ENCODE assay signal across 18 mouse cellular contexts in the genomic region with DNA sequence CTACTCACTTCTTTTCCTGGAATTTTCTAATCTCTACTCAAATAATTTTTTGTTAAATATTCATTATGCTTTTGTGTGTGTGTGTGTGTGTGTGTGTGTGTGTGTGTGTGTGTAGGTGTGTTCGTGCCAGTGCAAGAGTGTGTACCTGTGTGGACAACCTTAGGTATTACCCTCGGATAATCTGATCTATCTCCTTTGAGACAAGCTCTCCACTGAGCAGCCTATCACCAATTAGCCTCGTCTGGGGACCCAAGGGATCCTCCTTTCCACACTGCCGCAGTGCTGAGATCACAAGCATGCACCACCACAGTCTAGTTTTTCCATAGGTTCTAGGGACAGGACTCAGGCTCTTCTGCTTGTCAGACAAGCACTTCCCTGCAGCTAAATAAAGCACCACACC. TPM values are rescaled to one million over a fixed set of nuclear protein-coding genes. Genes with fewer than 3 reads are reported as not detected.
DNase-seq lines count a peak whose midpoint lies in the region; ATAC-seq and TF ChIP-seq lines count a peak whose summit lies in the region.
"Had no signal": no experiment of that assay in that cellular context is flagged by ENCODE, and none has a peak within 500 bp of the region (broad histone marks: within the 10 kb centered on the region; RNA-seq: fewer than 3 reads in every experiment).

No protein-coding gene starts in this region.

- H3K27me3 ChIP-seq in embryonic facial prominence, embryonic 13.5 days, result 0 out of 2 replicates have a peak, but pooled peaks cover 4% of the 10 kb centered on the region
- peaks cover 6% of the 10 kb centered on the region; the same call in 1 of the 2 replicates for H3K27me3 ChIP-seq in embryonic facial prominence, embryonic 10.5 days (replicated peaks; ENCODE audit: low read depth, poor library complexity, severe bottlenecking)
- H3K27me3 ChIP-seq in kidney, embryonic 15.5 days, result no peaks in the 10 kb centered on the region
- H3K27me3 ChIP-seq in testis, adult 2 months (ENCODE audit: control insufficient read depth, insufficient read depth, low read length), result no peaks in the 10 kb centered on the region

- no peak overlapping the region for H3K27ac ChIP-seq in embryonic facial prominence, embryonic 13.5 days
- no peak overlapping the region for H3K27ac ChIP-seq in embryonic facial prominence, embryonic 10.5 days (replicated peaks)
- no peak overlapping the region for H3K27ac ChIP-seq in kidney, embryonic 15.5 days
- H3K27ac ChIP-seq in testis, adult 2 months (ENCODE audit: control insufficient read depth, insufficient read depth, low read depth, low read length), result no peak overlapping the region
- H3K27ac ChIP-seq: kidney, postnatal 0 days had no signal

- WGBS in embryonic facial prominence, embryonic 13.5 days, result 56% methylated on average over 4 of the region's 4 CpGs
- WGBS in embryonic facial prominence, embryonic 10.5 days, result 78% methylated on average over 4 of the region's 4 CpGs
- 65% methylated on average over 4 of the region's 4 CpGs for WGBS in kidney, embryonic 15.5 days

- no peak for TF ChIP-seq CTCF in testis, adult 2 months (IDR thresholded peaks at IDR 0.05; ENCODE audit: control insufficient read depth, insufficient read depth, insufficient replicate concordance, low read depth, low read length)

- no peak for DNase-seq in embryonic facial prominence, embryonic 10.5 days (ENCODE audit: low spot score)
- DNase-seq in kidney, postnatal 14 days, result no peak
- DNase-seq in testis, postnatal 14 days (ENCODE audit: low spot score), result no peak
- no peak for DNase-seq in embryo, embryonic 11 days
- no peak for DNase-seq in layer of hippocampus, postnatal 14 days (ENCODE audit: low spot score in 2 of 2)
- DNase-seq: adrenal gland, postnatal 10 days; cerebellum, postnatal 25 days; heart, adult 11 months; heart, postnatal 4 days; layer of hippocampus, postnatal 36 days; right cerebral cortex, postnatal 4 days had no signal

- no peak overlapping the region for H3K4me2 ChIP-seq in embryonic facial prominence, embryonic 13.5 days
- H3K4me2 ChIP-seq in kidney, embryonic 15.5 days, result peak overlapping the region; percentile 33; the same call in 1 of the 2 replicates

- no peak overlapping the region for H3K4me3 ChIP-seq in embryonic facial prominence, embryonic 13.5 days
- no peak overlapping the region for H3K4me3 ChIP-seq in embryonic facial prominence, embryonic 10.5 days
- no peak overlapping the region for H3K4me3 ChIP-seq in kidney, embryonic 15.5 days (replicated peaks)
- H3K4me3 ChIP-seq in testis, adult 2 months (ENCODE audit: control insufficient read depth, low read depth, low read length), result peak overlapping the region; percentile 76
- H3K4me3 ChIP-seq: myocyte had no signal

- peaks cover 14% of the 10 kb centered on the region for H3K4me1 ChIP-seq in embryonic facial prominence, embryonic 13.5 days
- peaks cover 12% of the 10 kb centered on the region; the same call in 1 of the 2 replicates for H3K4me1 ChIP-seq in embryonic facial prominence, embryonic 10.5 days
- H3K4me1 ChIP-seq in kidney, embryonic 15.5 days, result 0 out of 2 replicates have a peak, but pooled peaks cover 8% of the 10 kb centered on the region
- no peaks in the 10 kb centered on the region for H3K4me1 ChIP-seq in testis, adult 2 months (ENCODE audit: control insufficient read depth, insufficient read depth, low read length)

- ATAC-seq in embryonic facial prominence, embryonic 13.5 days (ENCODE audit: insufficient number of reproducible peaks, insufficient read depth, low FRiP score, low TSS enrichment, low read depth), result 0 out of 2 replicates have a peak, but pooled peaks have one; percentile 37
- ATAC-seq in kidney, embryonic 15.5 days (replicated peaks; ENCODE audit: low FRiP score), result no peak

- H3K9ac ChIP-seq in embryonic facial prominence, embryonic 13.5 days, result no peak overlapping the region
- no peak overlapping the region for H3K9ac ChIP-seq in kidney, embryonic 15.5 days

- no peaks in the 10 kb centered on the region for H3K9me3 ChIP-seq in embryonic facial prominence, embryonic 13.5 days
- no peaks in the 10 kb centered on the region for H3K9me3 ChIP-seq in embryonic facial prominence, embryonic 10.5 days
- H3K9me3 ChIP-seq in kidney, embryonic 15.5 days (replicated peaks), result no peaks in the 10 kb centered on the region

- TF ChIP-seq POLR2A in testis, adult 2 months (IDR thresholded peaks at IDR 0.05; ENCODE audit: control insufficient read depth, low read depth, low read length), result no peak

- H3K36me3 ChIP-seq in embryonic facial prominence, embryonic 13.5 days, result no peaks in the 10 kb centered on the region
- H3K36me3 ChIP-seq in embryonic facial prominence, embryonic 10.5 days (replicated peaks), result no peaks in the 10 kb centered on the region
- no peaks in the 10 kb centered on the region for H3K36me3 ChIP-seq in kidney, embryonic 15.5 days
- H3K36me3 ChIP-seq in testis, adult 2 months (ENCODE audit: control insufficient read depth, insufficient read depth, low read length), result no peaks in the 10 kb centered on the region

RNA-seq across cellular contexts. Expression of gene Lrrc72, which starts 37.0 kb away (rescaled TPM):
- not detected in 2 replicates for polyA plus RNA-seq in embryonic facial prominence, embryonic 13.5 days (2015; fragmentation: Nextera tagmentation; extraction: Ambion mirVana)
- polyA plus RNA-seq in embryonic facial prominence, embryonic 10.5 days (2016; fragmentation: Nextera tagmentation; extraction: Ambion mirVana), result not detected in 2 replicates
- polyA plus RNA-seq in kidney, embryonic 15.5 days (2015; fragmentation: Nextera tagmentation; extraction: Ambion mirVana), result not detected in 2 replicates
- polyA plus RNA-seq in testis, adult 2 months (2012; rRNA removed), result 23.4 and 27.1 TPM in 2 replicates
- not detected for total RNA-seq in layer of hippocampus, postnatal 14 days (2021)
- total RNA-seq: adrenal gland, postnatal 10 days; heart, postnatal 4 days; layer of hippocampus, postnatal 36 days had no signal
- polyA plus RNA-seq: kidney, postnatal 0 days; limb, embryonic 11.5 days; liver, embryonic 16.5 days had no signal

RNA-seq across cellular contexts. Expression of gene Bzw2, which starts 58.4 kb away (rescaled TPM):
- polyA plus RNA-seq in embryonic facial prominence, embryonic 13.5 days (2015; fragmentation: Nextera tagmentation; extraction: Ambion mirVana), result 243 and 276 TPM in 2 replicates
- 301 and 303 TPM in 2 replicates for polyA plus RNA-seq in embryonic facial prominence, embryonic 10.5 days (2016; fragmentation: Nextera tagmentation; extraction: Ambion mirVana)
- polyA plus RNA-seq in kidney, embryonic 15.5 days (2015; fragmentation: Nextera tagmentation; extraction: Ambion mirVana), result 221 and 225 TPM in 2 replicates
- 1.3 and 2.2 TPM in 2 replicates for polyA plus RNA-seq in testis, adult 2 months (2012; rRNA removed)
- 10 to 100 TPM; 89.3 to 95.3 TPM for total RNA-seq in layer of hippocampus, postnatal 14 days (2021)

RNA-seq across cellular contexts. Expression of gene Ankmy2, which starts 59.3 kb away (rescaled TPM):
- polyA plus RNA-seq in embryonic facial prominence, embryonic 13.5 days (2015; fragmentation: Nextera tagmentation; extraction: Ambion mirVana), result 40.4 and 45.4 TPM in 2 replicates
- 22.6 and 25.7 TPM in 2 replicates for polyA plus RNA-seq in embryonic facial prominence, embryonic 10.5 days (2016; fragmentation: Nextera tagmentation; extraction: Ambion mirVana)
- polyA plus RNA-seq in kidney, embryonic 15.5 days (2015; fragmentation: Nextera tagmentation; extraction: Ambion mirVana), result 36.3 and 36.9 TPM in 2 replicates
- 1.3 and 1.4 TPM in 2 replicates for polyA plus RNA-seq in testis, adult 2 months (2012; rRNA removed)
- 10 to 100 TPM; 50.4 to 51.8 TPM for total RNA-seq in layer of hippocampus, postnatal 14 days (2021)

Comparison
In these comparisons a context has a peak if more than half of its experiments do, and no peak if none do; other contexts are left out.
1. RNA of gene Lrrc72, which starts 37.0 kb away (polyA plus RNA-seq): 23.4 to 27.1 TPM in testis, adult 2 months; not detected in embryonic facial prominence, embryonic 10.5 days, not detected in embryonic facial prominence, embryonic 13.5 days and not detected in kidney, embryonic 15.5 days; every median in the first group is over 10 times any median in the second.
2. RNA of gene Bzw2, which starts 58.4 kb away (polyA plus RNA-seq): 301 to 303 TPM in embryonic facial prominence, embryonic 10.5 days, 243 to 276 TPM in embryonic facial prominence, embryonic 13.5 days and 221 to 225 TPM in kidney, embryonic 15.5 days; 1.3 to 2.2 TPM in testis, adult 2 months; every median in the first group is over 10 times any median in the second.